Mouse (Mus musculus) brown adipose tissue, adult 24 weeks (tissue): ENCODE measurements around the gene Scd3. TPM values are rescaled to one million over a fixed set of nuclear protein-coding genes. Genes with fewer than 3 reads are reported as not detected.

ENCODE experiments used
- H3K27ac ChIP-seq: fragments of 200-500 bp; replicated peaks from 2 replicates; pipeline ENCODE4 v1.5.1; 2012; ENCODE audit warnings: low read depth, mild to moderate bottlenecking, low read length
- H3K4me1 ChIP-seq: fragments of 200-500 bp; 2 replicates; pipeline ENCODE4 v1.6.1; 2012; ENCODE audit warnings: low read length, mixed read lengths; ENCODE audit not compliant: control insufficient read depth, insufficient read depth, insufficient read length
- H3K4me3 ChIP-seq: fragments of 200-500 bp; 2 replicates; pipeline ENCODE4 v1.5.1; 2012; ENCODE audit warnings: low read depth, mild to moderate bottlenecking, low read length, moderate library complexity; ENCODE audit not compliant: insufficient read depth
- polyA plus RNA-seq: library from polyadenylated mRNA; stranded (reverse); fragments of >200 nt; gene quantifications from 2 replicates; pipeline ENCODE4 v1.2.4, GENCODE M21; 2012; ENCODE audit not compliant: missing spikeins, insufficient read depth, insufficient read length

Scd3 gene
- polyA plus RNA-seq, 1 experiment: 6.0 TPM

- Histone ChIP-seq H3K27ac (peak within 1 kb of the TSS; percentile 48; the same call in 1 of the 2 replicates), H3K4me3 (peak within 1 kb of the TSS; percentile 75), H3K4me1 (peaks cover 4% of the 10 kb centered on the region; the same call in 1 of the 2 replicates)
These were observed 90.1 kb downstream of the Scd3 start, which contains the start of gene Scd2 for GRCm38 (mm10) chr19:44292941-44293768. TSS of gene Scd2 (plus strand) at chr19:44293674.

Other genes starting within 250 kb of the Scd3 start
- not detected in 2 replicates for gene Cpn1, start 216.7 kb upstream of the Scd3 start, polyA plus RNA-seq
- gene Cyp2c23, start 174.1 kb upstream of the Scd3 start, polyA plus RNA-seq: not detected in 2 replicates
- gene Erlin1, start 133.5 kb upstream of the Scd3 start, polyA plus RNA-seq: 12.3 and 18.7 TPM in 2 replicates
- 23.7 and 24.3 TPM in 2 replicates for gene Chuk, start 95.8 kb upstream of the Scd3 start, polyA plus RNA-seq
- 9.9 and 11.9 TPM in 2 replicates for gene Cwf19l1, start 67.4 kb upstream of the Scd3 start, polyA plus RNA-seq
- gene Bloc1s2, start 56.8 kb upstream of the Scd3 start, polyA plus RNA-seq: 7.2 and 12.6 TPM in 2 replicates
- gene Pkd2l1, start 10.8 kb upstream of the Scd3 start, polyA plus RNA-seq: not detected in 2 replicates
- gene Scd2, start 90.4 kb downstream of the Scd3 start, polyA plus RNA-seq: 247 and 253 TPM in 2 replicates
- gene Scd4, start 129.8 kb downstream of the Scd3 start, polyA plus RNA-seq: 0.96 and 2.5 TPM in 2 replicates
- 10,672 and 38,636 TPM in 2 replicates for gene Scd1, start 204.6 kb downstream of the Scd3 start, polyA plus RNA-seq